Mouse (Mus musculus) limb, embryonic 13.5 days (tissue): Measurements from ENCODE around the gene Sike1. TPM values are rescaled to one million over a fixed set of nuclear protein-coding genes. Genes with fewer than 3 reads are reported as not detected.

Experiments used
- ATAC-seq: fragments of 200-750 bp; cut with Nextera tagmentation; 2 replicates; pipeline ENCODE4 v1.8.0; 2017; ENCODE audit warnings: low read depth, moderate number of reproducible peaks, moderate TSS enrichment; ENCODE audit not compliant: low FRiP score
- H3K27ac ChIP-seq: fragments of 300-500 bp; sonication (generic); 2 replicates; pipeline ENCODE4 v1.5.1; 2015; ENCODE audit warnings: inconsistent platforms, mild to moderate bottlenecking, moderate library complexity
- H3K27me3 ChIP-seq: fragments of 300-500 bp; sonication (generic); 2 replicates; pipeline ENCODE4 v1.6.1; 2015; ENCODE audit warnings: mild to moderate bottlenecking, inconsistent platforms
- H3K36me3 ChIP-seq: fragments of 300-500 bp; sonication (generic); 2 replicates; pipeline ENCODE4 v1.6.1; 2015; ENCODE audit warnings: inconsistent platforms, mild to moderate bottlenecking, moderate library complexity
- H3K4me1 ChIP-seq: fragments of 300-500 bp; sonication (generic); 2 replicates; pipeline ENCODE4 v1.6.1; 2015; ENCODE audit warnings: inconsistent platforms
- H3K4me2 ChIP-seq: fragments of 300-500 bp; sonication (generic); replicated peaks from 2 replicates; pipeline ENCODE4 v1.6.1; 2015; ENCODE audit warnings: inconsistent platforms, mild to moderate bottlenecking, moderate library complexity
- H3K4me3 ChIP-seq: fragments of 300-500 bp; sonication (generic); 2 replicates; pipeline ENCODE4 v1.5.1; 2015; ENCODE audit warnings: moderate library complexity, mild to moderate bottlenecking, inconsistent platforms
- H3K9ac ChIP-seq: fragments of 300-500 bp; sonication (generic); 2 replicates; pipeline ENCODE4 v1.6.1; 2015; ENCODE audit warnings: mild to moderate bottlenecking, inconsistent platforms
- H3K9me3 ChIP-seq: fragments of 300-500 bp; sonication (generic); 2 replicates; pipeline ENCODE4 v1.6.1; 2016; ENCODE audit warnings: inconsistent platforms
- WGBS: fragments of 180-500 bp; shearing (Covaris S2); methylation state at CpG from one replicate; pipeline ENCODE4 v1.1.7; 2015; 5-methylcytosine and 5-hydroxymethylcytosine counted together
- polyA plus RNA-seq: library from polyadenylated mRNA; unstranded; fragments of >200 nt; fragmentation: Nextera tagmentation; extraction: Ambion mirVana; gene quantifications from 2 replicates; pipeline ENCODE4 v1.2.1, GENCODE M21; 2015

The Sike1 gene
- polyA plus RNA-seq, 1 experiment from 2014 or later, result 60.1 TPM

DNA sequence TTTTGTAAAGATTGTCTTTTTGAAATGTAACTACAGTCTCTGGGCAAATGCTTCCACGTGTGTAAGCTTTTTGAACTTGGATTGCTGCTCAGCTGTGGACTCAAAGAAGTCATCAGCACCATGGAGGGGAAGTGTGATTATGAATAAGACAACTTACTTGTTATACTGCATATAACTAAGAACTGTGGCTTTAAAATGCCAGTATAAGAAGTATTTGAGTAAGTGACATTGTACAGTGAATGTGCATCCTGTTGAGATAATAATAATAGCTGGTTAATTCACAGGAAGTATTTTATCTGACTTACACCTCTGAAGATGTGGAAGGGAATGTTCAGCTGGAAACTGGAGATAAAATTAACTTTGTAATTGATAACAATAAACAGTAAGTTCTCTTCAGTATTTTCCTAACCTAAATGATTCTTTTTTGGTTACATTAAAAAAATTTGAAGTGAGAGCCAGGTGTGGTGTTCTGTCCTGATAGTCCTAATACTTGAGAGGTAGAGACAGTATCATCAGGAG lies 45.4 kb downstream of the Sike1 start:
- H3K9me3 ChIP-seq, result no peaks in the 10 kb centered on the region
- H3K27ac ChIP-seq, result no peak overlapping the region
- H3K27me3 ChIP-seq, result no peaks in the 10 kb centered on the region
- peaks cover 70% of the 10 kb centered on the region for H3K36me3 ChIP-seq
- H3K4me3 ChIP-seq, result no peak overlapping the region
- 88% methylated on average over 1 of the region's 1 CpGs for WGBS
- H3K4me1 ChIP-seq, result no peaks in the 10 kb centered on the region
- no peak overlapping the region for H3K4me2 ChIP-seq
- no peak for ATAC-seq
- no peak overlapping the region for H3K9ac ChIP-seq

DNA sequence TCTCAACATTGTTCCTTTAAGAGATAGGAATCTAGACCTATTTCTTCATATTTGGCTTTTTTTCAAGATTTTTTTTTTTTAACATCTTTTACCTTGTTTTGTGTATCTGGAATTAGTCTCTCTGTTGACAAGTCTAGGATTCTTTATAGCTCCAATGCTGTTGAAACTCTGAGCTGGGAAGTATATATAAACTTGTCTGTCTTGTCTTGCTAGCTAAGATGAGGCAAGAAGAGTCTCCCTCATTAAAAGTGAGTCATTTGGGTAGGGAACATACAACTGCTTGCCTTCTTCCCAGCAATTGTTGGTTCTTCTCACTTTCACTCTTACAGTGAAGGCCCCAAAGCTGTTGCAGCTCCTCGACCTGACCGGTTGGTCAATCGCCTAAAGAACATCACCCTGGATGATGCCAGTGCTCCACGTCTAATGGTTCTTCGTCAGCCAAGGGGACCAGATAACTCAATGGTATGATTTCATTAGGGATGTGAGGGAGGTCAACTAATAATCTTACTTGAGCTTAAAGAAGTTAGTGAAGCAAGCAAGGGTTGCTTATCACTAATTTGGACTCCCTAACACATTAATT lies 60.6 kb downstream of the Sike1 start:
- 0 out of 2 replicates have a peak, but pooled peaks cover 3% of the 10 kb centered on the region for H3K4me1 ChIP-seq
- ATAC-seq, result no peak
- H3K4me2 ChIP-seq, result no peak overlapping the region
- H3K27me3 ChIP-seq, result no peaks in the 10 kb centered on the region
- H3K27ac ChIP-seq, result no peak overlapping the region
- peaks cover 60% of the 10 kb centered on the region for H3K36me3 ChIP-seq
- WGBS, result 87% methylated on average over 5 of the region's 5 CpGs
- H3K4me3 ChIP-seq, result no peak overlapping the region
- no peak overlapping the region for H3K9ac ChIP-seq
- H3K9me3 ChIP-seq, result no peaks in the 10 kb centered on the region

DNA sequence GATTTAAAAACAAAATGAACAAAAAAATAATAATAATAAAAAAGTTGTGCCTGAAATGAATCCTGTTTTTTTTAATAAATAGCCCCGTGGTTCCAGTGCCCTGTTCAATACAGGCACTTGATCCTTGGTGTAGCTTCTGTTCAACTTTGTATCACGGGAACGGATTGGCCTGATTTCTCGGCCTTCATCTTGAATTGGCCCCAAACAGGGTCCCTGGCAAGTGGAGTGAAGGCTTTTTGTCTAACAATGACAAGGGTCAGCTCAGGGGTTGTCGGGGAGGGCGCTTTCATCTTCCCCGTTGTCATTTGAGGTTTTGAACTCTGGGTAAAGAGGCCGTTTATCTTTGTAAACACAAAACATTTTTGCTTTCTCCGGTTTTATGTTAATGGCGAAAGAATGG lies 62.2 kb downstream of the Sike1 start:
- no peaks in the 10 kb centered on the region for H3K27me3 ChIP-seq
- 0 out of 2 replicates have a peak overlapping the region, but pooled peaks have one; percentile 8 for H3K9ac ChIP-seq
- peak overlapping the region; percentile 74 for H3K4me2 ChIP-seq
- peak overlapping the region; percentile 98; the same call in 1 of the 2 replicates for H3K27ac ChIP-seq
- WGBS, result 6% methylated on average over 10 of the region's 10 CpGs
- no peaks in the 10 kb centered on the region for H3K9me3 ChIP-seq
- H3K4me1 ChIP-seq, result 0 out of 2 replicates have a peak, but pooled peaks cover 3% of the 10 kb centered on the region
- peak; percentile 30 for ATAC-seq
- peaks cover 61% of the 10 kb centered on the region for H3K36me3 ChIP-seq
- peak overlapping the region; percentile 72 for H3K4me3 ChIP-seq

Other genes starting within 250 kb of the Sike1 start
- 0.08 and 0.09 TPM in 2 replicates for gene Tshb, start 213.0 kb upstream of the Sike1 start, polyA plus RNA-seq
- not detected in 2 replicates for gene Sycp1, start 59.6 kb upstream of the Sike1 start, polyA plus RNA-seq
- not detected in 2 replicates for gene Nr1h5, start 31.6 kb upstream of the Sike1 start, polyA plus RNA-seq
- gene Csde1, start 24.7 kb downstream of the Sike1 start, polyA plus RNA-seq, result 388 and 411 TPM in 2 replicates
- gene Nras, start 62.6 kb downstream of the Sike1 start, polyA plus RNA-seq, result 84.3 and 90.5 TPM in 2 replicates
- 1.5 and 1.7 TPM in 2 replicates for gene Ampd1, start 78.3 kb downstream of the Sike1 start, polyA plus RNA-seq
- 8.3 and 10.1 TPM in 2 replicates for gene Dennd2c, start 106.9 kb downstream of the Sike1 start, polyA plus RNA-seq
- gene Bcas2, start 175.9 kb downstream of the Sike1 start, polyA plus RNA-seq, result 230 and 237 TPM in 2 replicates